Mouse (Mus musculus) neural tube, embryonic 15.5 days (tissue): ENCODE data around the gene Fam198a. TPM values are rescaled to one million over a fixed set of nuclear protein-coding genes. Genes with fewer than 3 reads are reported as not detected.

Experiments
- ATAC-seq: fragments of 200-750 bp; cut with Nextera tagmentation; 2 replicates; pipeline ENCODE4 v1.8.0; 2017; ENCODE audit warnings: mild to moderate bottlenecking, moderate TSS enrichment, moderate library complexity; ENCODE audit not compliant: low FRiP score
- H3K27ac ChIP-seq: fragments of 300-500 bp; sonication (generic); replicated peaks from 2 replicates; pipeline ENCODE4 v1.5.1; 2015; ENCODE audit warnings: mild to moderate bottlenecking, inconsistent platforms
- H3K27me3 ChIP-seq: fragments of 300-500 bp; sonication (generic); replicated peaks from 2 replicates; pipeline ENCODE4 v1.6.1; 2015; ENCODE audit warnings: inconsistent platforms
- H3K36me3 ChIP-seq: fragments of 300-500 bp; sonication (generic); 2 replicates; pipeline ENCODE4 v1.6.1; 2015; ENCODE audit warnings: inconsistent platforms
- H3K4me1 ChIP-seq: fragments of 300-500 bp; sonication (generic); 2 replicates; pipeline ENCODE4 v1.6.1; 2015; ENCODE audit warnings: inconsistent platforms
- H3K4me2 ChIP-seq: fragments of 300-500 bp; sonication (generic); 2 replicates; pipeline ENCODE4 v1.6.1; 2015; ENCODE audit warnings: inconsistent platforms, mild to moderate bottlenecking, moderate library complexity
- H3K4me3 ChIP-seq: fragments of 300-500 bp; sonication (generic); replicated peaks from 2 replicates; pipeline ENCODE4 v1.5.1; 2015; ENCODE audit warnings: mild to moderate bottlenecking, inconsistent platforms
- H3K9ac ChIP-seq: fragments of 300-500 bp; sonication (generic); replicated peaks from 2 replicates; pipeline ENCODE4 v1.6.1; 2015; ENCODE audit warnings: mild to moderate bottlenecking, inconsistent platforms
- H3K9me3 ChIP-seq: fragments of 300-500 bp; sonication (generic); replicated peaks from 2 replicates; pipeline ENCODE4 v1.6.1; 2016; ENCODE audit warnings: inconsistent platforms
- WGBS: fragments of 180-500 bp; shearing (Covaris S2); methylation state at CpG from one replicate; pipeline ENCODE4 v1.1.7; 2015; ENCODE audit warnings: mixed read lengths; 5-methylcytosine and 5-hydroxymethylcytosine counted together
- polyA plus RNA-seq: library from polyadenylated mRNA; unstranded; fragments of >200 nt; fragmentation: Nextera tagmentation; extraction: Ambion mirVana; gene quantifications from 2 replicates; pipeline ENCODE4 v1.2.1, GENCODE M21; 2015

The Fam198a gene
- polyA plus RNA-seq, 1 experiment from 2014 or later: 1.9 TPM

DNA sequence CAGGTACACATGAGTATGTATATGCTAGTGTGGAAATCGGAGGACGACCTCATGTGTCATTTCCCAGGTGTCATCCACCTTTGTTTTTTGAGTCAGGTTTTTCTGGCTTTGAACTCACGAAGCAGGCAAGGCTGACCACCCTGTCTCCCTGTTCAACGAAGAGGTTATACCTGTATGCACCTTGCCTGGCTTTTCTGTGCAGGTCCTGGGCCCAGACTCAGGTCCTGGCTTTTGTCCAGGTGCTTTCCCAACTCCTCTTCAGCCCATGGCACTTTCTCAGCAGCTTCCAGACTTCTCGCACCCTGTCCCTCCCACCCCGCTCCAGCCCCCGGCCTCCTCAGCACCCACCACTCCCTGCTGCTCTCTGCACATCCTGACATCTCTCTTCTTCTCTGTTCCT, 39.6 kb upstream of the Fam198a start:
- 93% methylated on average over 7 of the region's 7 CpGs for WGBS

DNA sequence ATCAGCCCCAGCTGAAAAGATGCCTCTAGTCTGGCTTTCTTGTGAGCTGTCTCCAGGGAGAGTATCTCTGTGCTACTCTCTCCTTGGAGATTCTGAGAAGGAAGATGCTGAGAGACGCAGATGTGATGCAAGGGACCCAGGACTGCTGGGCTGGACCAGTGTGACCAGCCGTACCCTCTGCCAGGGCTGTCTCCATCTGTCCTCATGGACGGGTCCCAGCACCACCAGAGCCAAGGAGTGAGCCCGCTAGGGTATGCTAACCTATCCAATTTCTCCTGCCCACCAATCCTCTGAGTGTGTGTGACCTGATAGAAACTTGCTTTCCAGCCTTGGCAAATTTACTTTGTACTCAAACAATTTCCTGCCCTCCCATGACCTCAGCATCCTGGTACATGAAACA, 38.0 kb upstream of the Fam198a start:
- H3K4me3 ChIP-seq: no peak overlapping the region
- no peaks in the 10 kb centered on the region for H3K4me1 ChIP-seq
- H3K27me3 ChIP-seq: no peaks in the 10 kb centered on the region
- H3K27ac ChIP-seq: no peak overlapping the region
- no peaks in the 10 kb centered on the region for H3K36me3 ChIP-seq
- no peak for ATAC-seq
- H3K4me2 ChIP-seq: no peak overlapping the region
- H3K9ac ChIP-seq: no peak overlapping the region
- H3K9me3 ChIP-seq: no peaks in the 10 kb centered on the region
- WGBS: 87% methylated on average over 4 of the region's 4 CpGs

More for the DNA sequence above, 39.6 kb upstream of the Fam198a start:
- H3K9ac ChIP-seq: no peak overlapping the region
- H3K4me2 ChIP-seq: no peak overlapping the region
- no peak overlapping the region for H3K27ac ChIP-seq
- no peaks in the 10 kb centered on the region for H3K9me3 ChIP-seq
- H3K36me3 ChIP-seq: no peaks in the 10 kb centered on the region
- no peak overlapping the region for H3K4me3 ChIP-seq
- ATAC-seq: no peak
- no peaks in the 10 kb centered on the region for H3K4me1 ChIP-seq
- H3K27me3 ChIP-seq: no peaks in the 10 kb centered on the region

DNA sequence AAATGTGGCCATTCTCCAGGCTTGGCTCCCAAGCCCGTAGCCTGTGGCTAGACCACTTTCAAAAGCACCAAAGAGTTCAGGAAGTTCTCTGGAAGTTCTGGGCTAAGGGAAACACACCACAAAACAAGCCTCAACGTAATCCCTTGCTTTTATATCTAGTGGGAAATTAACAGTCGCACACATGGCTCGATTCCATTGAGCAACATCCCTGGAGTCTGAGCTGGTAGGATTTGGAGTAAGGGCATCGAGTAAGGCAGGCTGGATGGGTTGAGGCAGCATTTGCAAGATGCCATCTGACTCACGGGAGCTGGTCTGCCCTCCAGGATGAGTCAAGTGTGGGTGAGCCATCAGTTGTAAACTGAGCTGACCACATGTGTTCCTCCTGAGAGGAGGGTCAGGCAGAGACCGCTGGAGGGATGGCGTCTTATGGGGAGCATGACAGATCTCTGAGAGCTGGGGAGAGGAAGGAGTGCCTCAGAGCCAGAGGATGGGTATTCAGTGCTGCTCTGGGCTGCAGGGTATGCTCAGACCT, 36.5 kb upstream of the Fam198a start:
- no peak overlapping the region for H3K4me2 ChIP-seq
- 84% methylated on average over 8 of the region's 8 CpGs for WGBS

DNA sequence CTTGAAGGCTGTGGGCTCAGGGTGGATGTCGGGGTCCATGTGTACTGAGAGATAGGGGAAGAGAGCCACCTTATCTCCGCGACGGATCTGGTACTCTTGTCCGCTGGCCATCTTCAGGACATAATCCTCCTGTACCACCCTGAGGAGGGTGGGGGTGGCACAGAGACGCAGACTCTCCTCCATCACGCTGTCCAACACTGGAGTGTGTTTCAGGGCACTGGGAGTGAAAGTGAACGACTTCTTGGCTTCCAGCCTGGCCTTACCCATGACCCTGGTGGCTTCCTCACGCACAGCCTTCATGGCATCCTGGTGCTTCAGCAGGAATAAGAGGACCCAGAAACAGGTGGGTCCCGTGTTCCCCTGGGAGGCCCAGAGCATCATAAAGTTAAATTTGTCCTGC, 35.7 kb upstream of the Fam198a start:
- Histone ChIP-seq H3K27ac (no peak overlapping the region), H3K9me3 (no peaks in the 10 kb centered on the region), H3K4me3 (no peak overlapping the region), H3K4me2 (no peak overlapping the region), H3K36me3 (no peaks in the 10 kb centered on the region), H3K4me1 (no peaks in the 10 kb centered on the region), H3K27me3 (no peaks in the 10 kb centered on the region), H3K9ac (no peak overlapping the region)
- no peak for ATAC-seq
- WGBS: 90% methylated on average over 10 of the region's 10 CpGs

More for the DNA sequence above, 36.5 kb upstream of the Fam198a start:
- H3K9me3 ChIP-seq: no peaks in the 10 kb centered on the region
- H3K9ac ChIP-seq: no peak overlapping the region
- H3K4me3 ChIP-seq: no peak overlapping the region
- H3K36me3 ChIP-seq: no peaks in the 10 kb centered on the region
- H3K27me3 ChIP-seq: no peaks in the 10 kb centered on the region
- H3K27ac ChIP-seq: no peak overlapping the region
- H3K4me1 ChIP-seq: no peaks in the 10 kb centered on the region
- ATAC-seq: no peak

DNA sequence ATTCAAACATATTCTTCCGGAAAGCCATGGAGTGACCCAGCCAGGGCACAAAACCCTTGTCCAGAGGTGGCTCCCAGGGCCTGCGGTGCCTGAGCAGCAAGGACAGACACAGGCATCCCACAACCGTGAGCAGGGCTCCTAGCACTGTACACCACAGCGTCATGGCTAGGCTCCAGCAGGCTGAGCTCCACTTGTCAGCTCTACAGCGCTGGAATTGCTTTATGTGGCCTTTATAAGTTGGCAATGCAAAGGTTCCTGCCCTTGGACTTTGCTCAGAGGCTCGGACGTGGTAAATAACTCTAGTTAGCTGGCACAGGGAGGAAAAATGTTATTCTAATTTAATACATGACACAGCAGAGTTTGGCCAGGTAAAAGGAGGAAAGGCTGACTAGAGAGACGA, 34.7 kb upstream of the Fam198a start, which contains the start of gene Cyp8b1:
Cyp8b1 (minus strand) TSS at position 204 of the 400 bp plus-strand sequence.
- Histone ChIP-seq H3K27me3 (no peaks in the 10 kb centered on the region), H3K27ac (no peak within 1 kb of the TSS), H3K4me1 (no peaks in the 10 kb centered on the region), H3K4me2 (no peak within 1 kb of the TSS), H3K4me3 (no peak within 1 kb of the TSS), H3K9ac (no peak within 1 kb of the TSS), H3K36me3 (no peaks in the 10 kb centered on the region), H3K9me3 (no peaks in the 10 kb centered on the region)
- 88% methylated on average over 8 of the region's 8 CpGs for WGBS
- ATAC-seq: no peak

DNA sequence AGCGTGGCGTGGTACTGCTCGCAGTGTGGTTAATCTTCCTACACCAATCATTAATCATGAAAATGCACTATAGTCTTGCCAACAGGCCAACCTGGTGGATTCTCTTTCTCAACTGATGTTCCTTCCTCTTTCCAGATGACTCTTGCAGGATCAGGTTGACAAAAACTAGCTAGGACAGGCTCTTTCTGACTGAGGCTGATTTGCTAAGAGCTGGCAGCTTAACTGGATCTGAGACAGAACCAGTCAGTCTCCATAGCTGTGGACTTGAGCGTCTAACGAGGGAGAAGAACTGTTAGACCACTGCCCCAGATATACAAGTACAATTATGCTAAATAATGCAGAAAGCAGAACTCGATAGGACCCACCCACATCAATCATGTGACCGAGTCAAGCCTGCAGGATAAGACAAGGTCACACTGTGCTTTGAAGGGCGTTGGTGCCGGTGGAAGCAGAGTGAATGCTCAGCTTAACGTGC, 31.7 kb upstream of the Fam198a start:
- 80% methylated on average over 10 of the region's 10 CpGs for WGBS
- no peak for ATAC-seq
- no peak overlapping the region for H3K9ac ChIP-seq
- no peak overlapping the region for H3K4me2 ChIP-seq
- H3K36me3 ChIP-seq: no peaks in the 10 kb centered on the region
- H3K4me1 ChIP-seq: no peaks in the 10 kb centered on the region
- no peak overlapping the region for H3K27ac ChIP-seq
- H3K27me3 ChIP-seq: no peaks in the 10 kb centered on the region
- no peaks in the 10 kb centered on the region for H3K9me3 ChIP-seq
- no peak overlapping the region for H3K4me3 ChIP-seq

DNA sequence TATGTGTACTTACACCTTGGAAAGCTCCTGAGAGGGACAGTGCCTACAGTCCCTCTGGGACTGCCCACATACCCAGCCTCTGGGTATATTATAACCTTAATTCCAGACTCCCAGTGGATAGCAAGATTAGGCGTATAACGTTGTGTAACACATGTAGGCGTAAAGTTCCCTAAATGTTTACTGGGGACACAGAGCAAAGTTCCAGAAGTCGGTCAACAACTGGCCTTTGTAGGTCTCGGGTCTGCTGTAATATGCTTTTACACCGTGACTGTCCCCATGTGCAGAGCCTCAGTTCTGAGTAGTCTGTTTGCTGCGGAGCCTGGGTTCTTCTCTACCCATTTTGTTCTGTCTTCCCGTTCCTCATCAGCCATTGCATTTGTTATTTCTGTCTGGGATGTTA, 27.3 kb upstream of the Fam198a start:
- Histone ChIP-seq H3K27ac (no peak overlapping the region), H3K9me3 (no peaks in the 10 kb centered on the region), H3K4me3 (no peak overlapping the region), H3K27me3 (no peaks in the 10 kb centered on the region), H3K4me1 (no peaks in the 10 kb centered on the region), H3K9ac (no peak overlapping the region), H3K4me2 (no peak overlapping the region), H3K36me3 (no peaks in the 10 kb centered on the region)
- ATAC-seq: no peak
- 87% methylated on average over 8 of the region's 8 CpGs for WGBS

DNA sequence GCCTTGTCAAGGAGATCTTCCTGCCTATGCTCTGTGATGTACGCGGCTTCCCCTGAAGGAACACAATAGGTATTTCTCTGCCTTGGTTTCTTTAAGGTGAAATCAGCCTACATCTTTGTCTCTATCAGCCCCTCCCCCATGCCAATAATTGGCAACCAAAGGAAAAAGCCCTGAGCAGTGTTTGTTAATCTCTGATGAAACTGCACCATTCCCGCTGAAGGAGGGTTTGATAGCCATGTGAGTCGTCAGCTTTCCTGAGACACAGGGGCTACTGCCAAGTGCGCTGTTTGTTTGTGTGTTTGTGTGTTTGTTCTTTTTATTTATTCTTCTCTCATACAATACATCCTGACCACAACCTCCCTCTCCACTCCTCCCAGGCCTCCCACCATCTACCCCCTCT, 26.9 kb upstream of the Fam198a start:
- Histone ChIP-seq H3K27me3 (no peaks in the 10 kb centered on the region), H3K4me2 (no peak overlapping the region), H3K9me3 (no peaks in the 10 kb centered on the region), H3K27ac (no peak overlapping the region), H3K4me3 (no peak overlapping the region), H3K4me1 (no peaks in the 10 kb centered on the region), H3K9ac (no peak overlapping the region), H3K36me3 (no peaks in the 10 kb centered on the region)
- ATAC-seq: no peak
- 77% methylated on average over 5 of the region's 5 CpGs for WGBS

DNA sequence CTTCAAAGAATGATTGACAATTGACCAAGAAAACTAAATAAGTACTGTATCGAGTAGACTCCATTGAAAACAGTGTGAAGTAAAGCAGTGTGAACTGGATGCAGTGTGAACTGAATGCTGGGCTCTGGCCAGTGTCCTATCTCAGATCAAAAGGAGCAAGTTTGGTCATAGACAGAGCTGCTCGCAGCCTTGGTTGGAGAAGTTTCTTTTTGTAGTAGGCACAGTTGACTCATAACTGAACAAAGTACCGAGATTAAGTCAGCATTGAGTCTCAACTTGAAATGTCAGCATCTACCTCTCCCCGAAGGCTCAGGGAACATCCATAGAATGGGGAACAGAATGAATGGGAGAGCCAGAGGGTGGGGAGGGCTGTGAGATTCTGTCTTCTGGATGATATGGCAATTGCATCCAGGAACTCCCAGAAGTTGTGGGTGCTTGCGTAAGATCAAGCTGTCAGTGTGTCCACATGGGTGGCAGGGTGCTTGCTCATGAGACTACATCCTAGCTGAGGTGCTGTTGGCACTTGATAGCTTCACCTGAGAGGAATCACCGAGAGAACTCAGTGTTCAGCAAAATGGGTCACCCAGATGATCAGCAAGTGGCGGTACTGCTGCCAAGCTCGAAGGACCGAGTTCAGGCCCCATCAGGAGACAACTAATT, 25.8 kb upstream of the Fam198a start:
- no peaks in the 10 kb centered on the region for H3K4me1 ChIP-seq
- H3K27me3 ChIP-seq: no peaks in the 10 kb centered on the region
- 92% methylated on average over 9 of the region's 9 CpGs for WGBS
- no peak overlapping the region for H3K4me2 ChIP-seq
- H3K4me3 ChIP-seq: no peak overlapping the region
- H3K9ac ChIP-seq: no peak overlapping the region
- no peak overlapping the region for H3K27ac ChIP-seq
- H3K9me3 ChIP-seq: no peaks in the 10 kb centered on the region
- no peak for ATAC-seq
- no peaks in the 10 kb centered on the region for H3K36me3 ChIP-seq

DNA sequence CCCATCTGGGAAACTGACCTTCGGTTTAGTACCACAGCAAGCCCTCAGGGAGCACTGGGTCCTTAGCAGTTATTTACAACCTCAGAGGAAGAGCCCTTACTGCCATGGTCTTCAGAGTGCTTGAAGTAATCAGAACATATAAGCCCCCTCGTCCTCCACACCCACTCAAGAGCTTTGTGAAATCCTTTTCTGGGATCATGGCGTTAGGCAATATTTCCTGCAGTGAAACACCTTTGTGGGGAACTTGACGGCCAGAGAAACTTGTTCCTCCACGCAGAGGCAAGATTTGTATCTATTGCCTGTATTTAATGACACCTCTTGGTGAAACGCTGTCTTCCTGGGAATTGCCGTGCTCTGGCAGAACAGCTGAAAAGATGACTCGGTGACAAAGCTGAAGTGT, 24.8 kb upstream of the Fam198a start:
- no peak for ATAC-seq
- Histone ChIP-seq H3K27me3 (no peaks in the 10 kb centered on the region), H3K9me3 (no peaks in the 10 kb centered on the region), H3K27ac (no peak overlapping the region), H3K4me2 (no peak overlapping the region), H3K4me3 (no peak overlapping the region), H3K4me1 (no peaks in the 10 kb centered on the region), H3K9ac (no peak overlapping the region), H3K36me3 (no peaks in the 10 kb centered on the region)
- 62% methylated on average over 8 of the region's 8 CpGs for WGBS

DNA sequence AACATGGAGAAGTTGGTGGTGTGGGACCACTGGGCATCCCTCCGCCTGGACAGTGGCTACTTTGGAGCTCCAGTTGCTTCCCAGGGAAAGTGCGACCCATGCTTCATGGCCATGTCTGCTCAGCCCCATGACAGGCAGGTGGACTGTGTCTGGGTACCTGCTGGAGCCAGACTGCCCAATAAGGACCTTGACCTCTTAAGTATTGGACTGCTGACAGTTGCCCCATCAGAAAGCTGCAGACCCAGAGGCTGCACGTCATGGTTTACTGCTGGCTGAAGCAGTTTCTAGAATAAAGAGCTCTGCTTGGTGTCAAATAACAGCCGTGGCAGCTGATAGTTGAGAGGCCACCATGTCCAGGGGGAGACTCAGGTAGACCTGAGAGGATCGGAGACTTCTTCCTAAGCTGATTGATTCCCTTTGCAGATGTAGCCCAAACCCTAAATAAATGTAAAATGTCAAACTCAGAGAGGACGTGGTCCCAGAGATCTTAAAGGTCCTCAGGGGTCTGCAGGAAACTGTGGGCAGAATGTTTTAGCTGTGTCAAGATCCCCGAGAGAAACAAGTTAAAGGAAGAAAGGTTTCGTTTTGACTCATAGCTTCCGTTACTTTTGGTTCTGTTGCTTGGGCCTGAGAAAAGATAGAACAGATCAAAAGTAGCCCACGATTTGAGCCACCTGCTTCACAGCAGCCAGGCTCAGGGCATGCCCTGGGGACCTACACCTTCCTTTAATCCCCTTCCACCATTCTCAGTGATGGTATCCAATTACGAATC, 24.0 kb upstream of the Fam198a start:
- no peak for ATAC-seq
- no peak overlapping the region for H3K27ac ChIP-seq
- WGBS: 73% methylated on average over 11 of the region's 11 CpGs
- H3K36me3 ChIP-seq: no peaks in the 10 kb centered on the region
- H3K27me3 ChIP-seq: no peaks in the 10 kb centered on the region
- no peaks in the 10 kb centered on the region for H3K4me1 ChIP-seq
- H3K9ac ChIP-seq: no peak overlapping the region
- no peaks in the 10 kb centered on the region for H3K9me3 ChIP-seq
- no peak overlapping the region for H3K4me3 ChIP-seq
- no peak overlapping the region for H3K4me2 ChIP-seq

DNA sequence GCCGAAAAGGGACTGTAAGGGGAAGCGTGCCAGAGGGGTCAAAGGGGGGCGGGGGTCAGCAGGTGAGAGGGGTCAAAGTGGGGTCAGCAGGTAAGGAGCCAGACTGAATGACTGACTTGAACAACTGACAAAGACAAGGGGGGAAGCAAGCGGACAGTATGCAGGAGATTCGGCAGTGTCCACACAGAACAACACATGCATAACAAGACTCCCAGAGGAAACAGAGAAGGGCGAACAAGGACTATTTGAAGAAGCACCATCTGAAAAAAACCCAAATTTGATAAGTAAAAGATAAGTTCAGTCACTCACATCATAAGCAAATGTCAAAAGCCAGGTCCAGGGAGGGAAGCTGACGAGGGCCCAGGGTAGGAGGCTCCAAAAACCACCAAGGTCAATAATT, 23.1 kb upstream of the Fam198a start:
- Histone ChIP-seq H3K9me3 (no peaks in the 10 kb centered on the region), H3K9ac (no peak overlapping the region), H3K4me3 (no peak overlapping the region), H3K4me2 (no peak overlapping the region), H3K4me1 (no peaks in the 10 kb centered on the region), H3K36me3 (no peaks in the 10 kb centered on the region), H3K27me3 (no peaks in the 10 kb centered on the region), H3K27ac (no peak overlapping the region)
- no peak for ATAC-seq
- WGBS: 82% methylated on average over 7 of the region's 7 CpGs
